Mouse (Mus musculus): Measurements from ENCODE around the gene Rtl8c. TPM values are rescaled to one million over a fixed set of nuclear protein-coding genes. Genes with fewer than 3 reads are reported as not detected.

The Rtl8c gene
- total RNA-seq (2023): 1 to 10 TPM in 1 of 2 experiments, not detected in 1; 5.2 TPM

GRCm38 (mm10) chrX:53607242-53608121, at the start of gene Rtl8c:
Rtl8c (plus strand) TSS chrX:53608032.

GRCm38 (mm10) chrX:53608879-53609278, 1.0 kb downstream of the Rtl8c start, which contains the start of gene Gm14597:
Gm14597 (minus strand) TSS chrX:53608979.

GRCm38 (mm10) chrX:53642980-53643961, 35.4 kb downstream of the Rtl8c start, which contains the start of gene Rtl8a:
Rtl8a (minus strand) TSS chrX:53643682.

Other genes with a start within 250 kb of the Rtl8c start
- gene Mospd1, start 237.5 kb upstream of the Rtl8c start, total RNA-seq (2023): 10 to 100 TPM; 11.6 to 13.0 TPM
- gene Etd, start 173.1 kb upstream of the Rtl8c start, total RNA-seq (2023): not detected
- gene Gm14597, start 947 bp downstream of the Rtl8c start, total RNA-seq (2023): not detected
- 10 to 100 TPM; 10.1 to 18.7 TPM for gene Rtl8a, start 35.6 kb downstream of the Rtl8c start, total RNA-seq (2023)
- 10 to 100 TPM in 1 of 2 experiments, 1 to 10 TPM in 1; 5.3 to 15.7 TPM for gene Rtl8b, start 62.4 kb downstream of the Rtl8c start, total RNA-seq (2023)
- gene 4930502E18Rik, start 116.8 kb downstream of the Rtl8c start, total RNA-seq (2023): not detected
- not detected for gene 1700013H16Rik, start 149.8 kb downstream of the Rtl8c start, total RNA-seq (2023)
- not detected for gene Zfp36l3, start 168.4 kb downstream of the Rtl8c start, total RNA-seq (2023)
- 1 to 10 TPM in 1 of 2 experiments, not detected in 1; 1.0 TPM for gene Xlr, start 189.7 kb downstream of the Rtl8c start, total RNA-seq (2023)

Data from B cell, adult 67 days (primary cell).